Mouse (Mus musculus) liver, postnatal 0 days (tissue): ENCODE measurements around the gene Telo2. TPM values are rescaled to one million over a fixed set of nuclear protein-coding genes. Genes with fewer than 3 reads are reported as not detected.
A peak's percentile ranks its signal among the peaks of the same experiment; 100 is the strongest.
"Not testable (repeated sequence)": the region's sequence is repeated elsewhere in the genome, so short reads cannot be mapped to it uniquely, and the experiment has no call there.

Experiments
- ATAC-seq: fragments of 200-750 bp; cut with Nextera tagmentation; 2 replicates; pipeline ENCODE4 v1.8.0; 2017; ENCODE audit warnings: mild to moderate bottlenecking, moderate library complexity
- DNase-seq: peaks from one replicate; pipeline ENCODE4 v3.0.0-alpha.2; 2016
- H3K27ac ChIP-seq: fragments of 300-500 bp; sonication (generic); 2 replicates; pipeline ENCODE4 v1.5.1; 2014; ENCODE audit warnings: antibody characterized with exemption, moderate library complexity, mild to moderate bottlenecking, low read depth
- H3K27me3 ChIP-seq: fragments of 300-500 bp; sonication (generic); 2 replicates; pipeline ENCODE4 v1.6.1; 2014; ENCODE audit warnings: low read length, control low read depth, mixed read lengths; ENCODE audit not compliant: insufficient read depth
- H3K36me3 ChIP-seq: fragments of 300-500 bp; sonication (generic); replicated peaks from 2 replicates; pipeline ENCODE4 v1.6.1; 2014; ENCODE audit warnings: mild to moderate bottlenecking, control low read depth, low read length, moderate library complexity, mixed read lengths; ENCODE audit not compliant: insufficient read depth
- H3K4me1 ChIP-seq: fragments of 300-500 bp; sonication (generic); 2 replicates; pipeline ENCODE4 v1.6.1; 2014; ENCODE audit warnings: antibody characterized with exemption, mild to moderate bottlenecking, control low read depth; ENCODE audit not compliant: insufficient read depth
- H3K4me2 ChIP-seq: fragments of 300-500 bp; sonication (generic); 2 replicates; pipeline ENCODE4 v1.6.1; 2014; ENCODE audit warnings: low read depth, mild to moderate bottlenecking, low read length, moderate library complexity, mixed read lengths
- H3K4me3 ChIP-seq: fragments of 300-500 bp; sonication (generic); 2 replicates; pipeline ENCODE4 v1.5.1; 2014; ENCODE audit warnings: low read depth, low read length
- H3K9ac ChIP-seq: fragments of 300-500 bp; sonication (generic); replicated peaks from 2 replicates; pipeline ENCODE4 v1.6.1; 2014; ENCODE audit warnings: mild to moderate bottlenecking, moderate library complexity
- H3K9me3 ChIP-seq: fragments of 300-500 bp; sonication (generic); 2 replicates; pipeline ENCODE4 v1.6.1; 2016; ENCODE audit warnings: mild to moderate bottlenecking, control low read depth, low read length, mixed read lengths
- CTCF ChIP-seq: sonication (generic); IDR thresholded peaks from 2 replicates; pipeline ENCODE4 v1.5.1; 2016; ENCODE audit warnings: antibody characterized with exemption, low read depth
- EP300 ChIP-seq: IDR thresholded peaks from 2 replicates; pipeline ENCODE4 v1.6.1; 2016; ENCODE audit warnings: antibody characterized with exemption, low read depth, mild to moderate bottlenecking
- WGBS: fragments of 180-500 bp; shearing (Covaris S2); extraction: QIAGEN DNeasy Blood & Tissue Kit; methylation state at CpG from one replicate; pipeline ENCODE4 v1.1.7; 2014; ENCODE audit not compliant: insufficient replicate concordance; 5-methylcytosine and 5-hydroxymethylcytosine counted together
- polyA plus RNA-seq: library from polyadenylated mRNA; unstranded; fragments of >200 nt; fragmentation: Nextera tagmentation; extraction: Ambion mirVana; gene quantifications from 2 replicates; pipeline ENCODE4 v1.2.1, GENCODE M21; 2015

Telo2 gene
- polyA plus RNA-seq, 1 experiment from 2014 or later: 5.3 TPM

GRCm38 (mm10) chr17:25135622-25136021 lies 19.9 kb upstream of the Telo2 start:
- ATAC-seq: no peak

DNA sequence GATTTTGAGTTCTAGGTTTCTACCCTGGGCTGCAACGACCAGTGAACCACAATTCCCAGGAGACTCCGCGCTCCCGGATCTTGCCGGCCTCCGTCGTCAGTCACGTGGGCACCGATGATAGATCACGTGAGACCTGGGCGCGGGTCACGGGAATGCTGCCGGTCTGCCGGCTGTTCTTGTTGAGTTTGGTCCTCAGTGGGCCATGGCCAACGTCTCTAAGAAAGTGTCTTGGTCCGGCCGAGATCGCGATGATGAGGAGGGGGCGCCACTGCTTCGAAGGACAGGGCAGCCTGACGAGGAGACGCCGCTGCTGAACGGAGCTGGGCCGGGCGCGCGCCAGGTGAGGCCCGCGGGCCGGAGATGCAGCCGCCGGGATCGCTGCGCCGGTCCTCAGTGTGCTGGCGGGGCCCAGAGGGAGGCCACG lies 17.5 kb upstream of the Telo2 start, which contains the start of gene Clcn7:
Gene Clcn7 (plus strand): TSS at position 117 of the 424 bp plus-strand sequence.
- no peaks in the 10 kb centered on the region for H3K36me3 ChIP-seq
- 0 out of 2 replicates have a peak within 1 kb of the TSS, but pooled peaks have one; percentile 26 for H3K27ac ChIP-seq
- peak within 1 kb of the TSS; percentile 80 for H3K4me2 ChIP-seq
- peak within 1 kb of the TSS; percentile 84 for H3K9ac ChIP-seq
- no peaks in the 10 kb centered on the region for H3K9me3 ChIP-seq
- TF ChIP-seq EP300 (peak; percentile 40; the same call in 1 of the 2 replicates), CTCF (0 out of 2 replicates have a peak, but pooled peaks have one; percentile 2)
- H3K4me3 ChIP-seq: peak within 1 kb of the TSS; percentile 86
- ATAC-seq (peak; percentile 97), DNase-seq (peak; percentile 93)
- no peaks in the 10 kb centered on the region for H3K27me3 ChIP-seq
- H3K4me1 ChIP-seq: peaks cover 11% of the 10 kb centered on the region
- under 1% methylated on average over 37 of the region's 40 CpGs for WGBS

More at GRCm38 (mm10) chr17:25135622-25136021, 19.9 kb upstream of the Telo2 start:
- H3K4me3 ChIP-seq: no peak overlapping the region
- H3K4me1 ChIP-seq: peaks cover 11% of the 10 kb centered on the region
- H3K9me3 ChIP-seq: no peaks in the 10 kb centered on the region
- TF ChIP-seq EP300 (no peak), CTCF (no peak)
- H3K27me3 ChIP-seq: no peaks in the 10 kb centered on the region
- no peak overlapping the region for H3K27ac ChIP-seq
- DNase-seq: no peak
- no peak overlapping the region for H3K4me2 ChIP-seq
- no peak overlapping the region for H3K9ac ChIP-seq
- 85% methylated on average over 6 of the region's 6 CpGs for WGBS
- H3K36me3 ChIP-seq: no peaks in the 10 kb centered on the region

DNA sequence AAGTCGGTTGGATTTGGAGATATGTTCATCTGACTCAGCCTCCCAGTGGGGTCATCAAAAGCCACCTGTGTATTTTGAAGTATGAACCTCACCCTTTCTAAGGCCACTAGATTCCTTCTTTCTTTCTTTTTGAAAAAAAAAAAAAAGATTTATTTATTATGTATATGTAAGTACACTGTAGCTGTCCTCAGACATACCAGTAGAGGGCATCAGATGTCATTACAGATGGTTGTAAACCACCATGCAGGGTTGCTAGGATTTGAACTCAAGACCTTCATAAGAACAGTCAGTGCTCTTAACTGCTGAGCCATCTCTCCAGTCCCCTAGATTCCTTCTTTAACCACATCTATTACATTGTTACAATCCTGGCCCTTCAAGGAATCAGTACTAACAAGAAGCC lies 14.3 kb upstream of the Telo2 start:
- H3K27me3 ChIP-seq: no peaks in the 10 kb centered on the region
- no peak overlapping the region for H3K9ac ChIP-seq
- no peak overlapping the region for H3K4me2 ChIP-seq
- no peak for DNase-seq
- no peak overlapping the region for H3K4me3 ChIP-seq
- TF ChIP-seq EP300 (no peak), CTCF (peak; percentile 38; the same call in 1 of the 2 replicates)
- H3K9me3 ChIP-seq: no peaks in the 10 kb centered on the region
- 72% methylated on average over 1 of the region's 1 CpGs for whole genome bisulfite sequencing
- H3K27ac ChIP-seq: no peak overlapping the region
- no peaks in the 10 kb centered on the region for H3K36me3 ChIP-seq
- ATAC-seq: no peak
- peaks cover 26% of the 10 kb centered on the region for H3K4me1 ChIP-seq

DNA sequence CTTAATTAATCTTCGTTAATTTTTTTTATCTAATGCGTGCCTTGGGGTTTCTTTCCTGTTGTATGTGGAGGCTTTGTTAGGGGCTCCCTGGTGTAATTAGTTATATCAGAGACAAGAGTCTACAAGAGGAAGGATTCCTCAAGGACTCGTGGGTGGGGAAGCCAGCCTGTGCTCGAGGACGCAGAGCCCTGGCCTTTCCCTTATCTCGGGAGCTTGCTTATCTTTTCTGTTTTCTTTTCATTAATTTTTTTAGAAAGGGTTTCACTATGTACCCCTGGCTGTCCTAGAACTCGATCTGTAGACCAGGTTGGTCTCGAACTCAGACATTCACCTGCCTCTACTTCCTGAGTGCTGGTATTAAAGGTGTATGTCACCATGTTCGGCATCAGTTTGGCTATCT lies 11.9 kb upstream of the Telo2 start:
- Histone ChIP-seq H3K27me3 (no peaks in the 10 kb centered on the region), H3K4me3 (no peak overlapping the region), H3K9me3 (no peaks in the 10 kb centered on the region), H3K36me3 (no peaks in the 10 kb centered on the region), H3K9ac (peak overlapping the region; percentile 8; the same call in 1 of the 2 replicates), H3K4me2 (peak overlapping the region; percentile 43; the same call in 1 of the 2 replicates), H3K27ac (peak overlapping the region; percentile 67), H3K4me1 (peaks cover 14% of the 10 kb centered on the region)
- no peak for ATAC-seq
- 37% methylated on average over 9 of the region's 9 CpGs for WGBS
- no peak for DNase-seq
- TF ChIP-seq CTCF (no peak), EP300 (no peak)

GRCm38 (mm10) chr17:25127079-25127478 lies 11.3 kb upstream of the Telo2 start:
- H3K4me2 ChIP-seq: peak overlapping the region; percentile 43
- peak overlapping the region; percentile 8; the same call in 1 of the 2 replicates for H3K9ac ChIP-seq
- peaks cover 14% of the 10 kb centered on the region for H3K4me1 ChIP-seq
- DNase-seq: peak; percentile 55
- no peak; the same call in 1 of the 2 replicates for TF ChIP-seq EP300
- TF ChIP-seq CTCF: no peak
- H3K36me3 ChIP-seq: no peaks in the 10 kb centered on the region
- H3K9me3 ChIP-seq: no peaks in the 10 kb centered on the region
- peak; percentile 82 for ATAC-seq
- H3K4me3 ChIP-seq: no peak overlapping the region
- WGBS: 20% methylated on average over 8 of the region's 8 CpGs
- no peaks in the 10 kb centered on the region for H3K27me3 ChIP-seq
- H3K27ac ChIP-seq: peak overlapping the region; percentile 67

DNA sequence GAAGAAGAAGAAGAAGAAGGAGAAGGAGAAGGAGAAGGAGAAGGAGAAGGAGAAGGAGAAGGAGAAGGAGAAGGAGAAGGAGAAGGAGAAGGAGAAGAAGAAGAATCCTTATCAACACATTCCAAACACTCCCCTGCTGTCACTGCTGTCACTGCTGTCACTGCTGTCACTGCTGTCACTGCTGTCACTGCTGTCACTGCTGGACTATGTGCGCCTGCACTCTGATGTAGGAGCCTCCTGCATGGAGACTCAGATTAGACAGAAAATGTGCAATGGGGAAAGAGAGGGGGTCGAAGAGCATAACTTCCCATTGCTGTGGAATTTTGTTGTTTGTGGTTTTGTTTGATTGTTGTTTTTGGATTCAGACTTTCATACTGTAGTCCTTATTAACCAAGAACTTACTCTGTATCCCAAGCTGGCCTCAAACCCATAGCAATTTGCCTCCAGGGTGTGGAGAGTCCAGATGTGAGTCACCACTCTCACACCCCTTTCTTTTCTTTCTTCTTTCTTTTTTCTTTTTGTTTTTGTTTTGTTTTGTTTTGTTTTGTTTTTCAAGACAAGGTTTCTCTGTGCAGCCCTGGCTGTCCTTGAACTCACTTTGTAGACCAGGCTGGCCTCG lies 9.8 kb upstream of the Telo2 start:
- not testable (repeated sequence) for H3K27me3 ChIP-seq, H3K27ac ChIP-seq, H3K36me3 ChIP-seq, H3K9ac ChIP-seq, DNase-seq, H3K4me2 ChIP-seq, H3K4me3 ChIP-seq, H3K9me3 ChIP-seq, ATAC-seq
- peaks cover 14% of the 10 kb centered on the region for H3K4me1 ChIP-seq
- WGBS: 62% methylated on average over 3 of the region's 3 CpGs
